Mouse (Mus musculus) E14TG2a.4 (cell line): ENCODE measurements around the gene Krt17.
A peak's percentile ranks its signal among the peaks of the same experiment; 100 is the strongest.
"Not testable (repeated sequence)": the region's sequence is repeated elsewhere in the genome, so short reads cannot be mapped to it uniquely, and the experiment has no call there.

Experiments used
- H3K27me3 ChIP-seq: 2 replicates; pipeline ENCODE4 v1.6.1; 2014; ENCODE audit warnings: low read length, control low read depth; ENCODE audit not compliant: insufficient read depth
- H3K36me3 ChIP-seq: 2 replicates; pipeline ENCODE4 v1.6.1; 2014; ENCODE audit warnings: low read length, control low read depth; ENCODE audit not compliant: insufficient read depth
- H3K4me1 ChIP-seq: replicated peaks from 2 replicates; pipeline ENCODE4 v1.6.1; 2014; ENCODE audit warnings: low read depth, low read length, control low read depth
- H3K4me3 ChIP-seq: replicated peaks from 2 replicates; pipeline ENCODE4 v1.5.1; 2014; ENCODE audit warnings: mild to moderate bottlenecking, low read length
- H3K9me3 ChIP-seq: 2 replicates; pipeline ENCODE4 v1.6.1; 2014; ENCODE audit warnings: low read length, control low read depth
- CTCF ChIP-seq: conservative IDR thresholded peaks from 2 replicates; pipeline ENCODE4 v1.5.1; 2014; ENCODE audit warnings: low read length
- NANOG ChIP-seq: IDR thresholded peaks from 2 replicates; pipeline ENCODE4 v1.6.1; 2014; ENCODE audit warnings: borderline replicate concordance, low read length, mixed read lengths
- POU5F1 ChIP-seq: IDR thresholded peaks from 2 replicates; pipeline ENCODE4 v1.6.1; 2014; ENCODE audit warnings: low read length, borderline replicate concordance

The Krt17 gene

GRCm38 (mm10) chr11:100260514-100261234 is at the start of gene Krt17:
TSS of gene Krt17 (minus strand) at chr11:100261029.
- TF ChIP-seq NANOG (no peak), CTCF (no peak), POU5F1 (no peak)

GRCm38 (mm10) chr11:100308672-100309071 is 47.8 kb upstream of the Krt17 start:
- H3K36me3 ChIP-seq, H3K4me3 ChIP-seq, H3K9me3 ChIP-seq, H3K27me3 ChIP-seq: not testable (repeated sequence)
- H3K4me1 ChIP-seq = peaks cover 64% of the 10 kb centered on the region

More at GRCm38 (mm10) chr11:100260514-100261234, at the start of gene Krt17:
- peaks cover 21% of the 10 kb centered on the region for H3K27me3 ChIP-seq
- peak within 1 kb of the TSS; percentile 64 for H3K4me3 ChIP-seq
- no peaks in the 10 kb centered on the region for H3K9me3 ChIP-seq
- peaks cover 78% of the 10 kb centered on the region for H3K4me1 ChIP-seq
- peaks cover 20% of the 10 kb centered on the region for H3K36me3 ChIP-seq

GRCm38 (mm10) chr11:100307900-100308299 is 47.1 kb upstream of the Krt17 start:
- no peaks in the 10 kb centered on the region for H3K9me3 ChIP-seq
- H3K27me3 ChIP-seq = no peaks in the 10 kb centered on the region
- no peak overlapping the region for H3K4me3 ChIP-seq
- no peak for TF ChIP-seq POU5F1
- no peak for TF ChIP-seq CTCF
- peaks cover 58% of the 10 kb centered on the region for H3K4me1 ChIP-seq
- no peaks in the 10 kb centered on the region for H3K36me3 ChIP-seq

GRCm38 (mm10) chr11:100301292-100301691 is 40.5 kb upstream of the Krt17 start:
- Histone ChIP-seq H3K4me3 (no peak overlapping the region), H3K9me3 (no peaks in the 10 kb centered on the region), H3K36me3 (no peaks in the 10 kb centered on the region), H3K27me3 (0 out of 2 replicates have a peak, but pooled peaks cover under 1% of the 10 kb centered on the region), H3K4me1 (peaks cover 34% of the 10 kb centered on the region)
- TF ChIP-seq CTCF (no peak), NANOG (no peak), POU5F1 (no peak)

- 0 out of 2 replicates have a peak, but pooled peaks cover 4% of the 10 kb centered on the region for H3K27me3 ChIP-seq
- peaks cover 29% of the 10 kb centered on the region for H3K4me1 ChIP-seq
- no peak overlapping the region for H3K4me3 ChIP-seq
- TF ChIP-seq CTCF = peak; percentile 100
- TF ChIP-seq NANOG = no peak
- no peak for TF ChIP-seq POU5F1
- no peaks in the 10 kb centered on the region for H3K36me3 ChIP-seq
- H3K9me3 ChIP-seq = no peaks in the 10 kb centered on the region; the same call in 1 of the 2 replicates
Observed at GRCm38 (mm10) chr11:100300293-100300692, 39.5 kb upstream of the Krt17 start.

GRCm38 (mm10) chr11:100298274-100299036 is 37.6 kb upstream of the Krt17 start:
- TF ChIP-seq NANOG = no peak
- TF ChIP-seq CTCF = peak; percentile 81
- Histone ChIP-seq H3K36me3 (no peaks in the 10 kb centered on the region), H3K4me3 (peak overlapping the region; percentile 65), H3K9me3 (no peaks in the 10 kb centered on the region; the same call in 1 of the 2 replicates), H3K27me3 (0 out of 2 replicates have a peak, but pooled peaks cover 4% of the 10 kb centered on the region), H3K4me1 (peaks cover 26% of the 10 kb centered on the region)

GRCm38 (mm10) chr11:100297801-100298200 is 37.0 kb upstream of the Krt17 start:
- TF ChIP-seq POU5F1 (no peak), NANOG (no peak), CTCF (peak; percentile 74)
- 0 out of 2 replicates have a peak, but pooled peaks cover 4% of the 10 kb centered on the region for H3K27me3 ChIP-seq
- peak overlapping the region; percentile 65 for H3K4me3 ChIP-seq
- H3K9me3 ChIP-seq = no peaks in the 10 kb centered on the region; the same call in 1 of the 2 replicates
- H3K4me1 ChIP-seq = peaks cover 32% of the 10 kb centered on the region
- no peaks in the 10 kb centered on the region for H3K36me3 ChIP-seq

GRCm38 (mm10) chr11:100295308-100295707 is 34.5 kb upstream of the Krt17 start:
- Histone ChIP-seq H3K4me3 (no peak overlapping the region), H3K9me3 (no peaks in the 10 kb centered on the region; the same call in 1 of the 2 replicates), H3K36me3 (no peaks in the 10 kb centered on the region), H3K4me1 (peaks cover 40% of the 10 kb centered on the region), H3K27me3 (peaks cover 4% of the 10 kb centered on the region; the same call in 1 of the 2 replicates)
- TF ChIP-seq CTCF (peak; percentile 97), POU5F1 (no peak)
